Mouse (Mus musculus) hindbrain, embryonic 16.5 days (tissue): ENCODE measurements around the gene Arpc5. TPM values are rescaled to one million over a fixed set of nuclear protein-coding genes. Genes with fewer than 3 reads are reported as not detected.

Experiments
- ATAC-seq: fragments of 200-750 bp; cut with Nextera tagmentation; 2 replicates; pipeline ENCODE4 v1.8.0; 2017; ENCODE audit warnings: moderate TSS enrichment, moderate library complexity
- H3K27ac ChIP-seq: fragments of 300-500 bp; sonication (generic); 2 replicates; pipeline ENCODE4 v1.5.1; 2014; ENCODE audit warnings: low read depth, mild to moderate bottlenecking, control low read depth, low read length, moderate library complexity
- H3K27me3 ChIP-seq: fragments of 300-500 bp; sonication (generic); replicated peaks from 2 replicates; pipeline ENCODE4 v1.6.1; 2014; ENCODE audit warnings: low read length; ENCODE audit not compliant: control insufficient read depth, insufficient read depth
- H3K36me3 ChIP-seq: fragments of 300-500 bp; sonication (generic); 2 replicates; pipeline ENCODE4 v1.6.1; 2014; ENCODE audit warnings: mild to moderate bottlenecking, low read length, moderate library complexity, mixed read lengths; ENCODE audit not compliant: control insufficient read depth, insufficient read depth
- H3K4me1 ChIP-seq: fragments of 300-500 bp; sonication (generic); 2 replicates; pipeline ENCODE4 v1.6.1; 2014; ENCODE audit warnings: low read depth, low read length; ENCODE audit not compliant: control insufficient read depth, insufficient read depth
- H3K4me2 ChIP-seq: fragments of 300-500 bp; sonication (generic); 2 replicates; pipeline ENCODE4 v1.6.1; 2014; ENCODE audit warnings: mild to moderate bottlenecking, low read length, control low read depth, moderate library complexity
- H3K4me3 ChIP-seq: fragments of 300-500 bp; sonication (generic); 2 replicates; pipeline ENCODE4 v1.5.1; 2014; ENCODE audit warnings: mild to moderate bottlenecking, low read length, control low read depth, moderate library complexity
- H3K9ac ChIP-seq: fragments of 300-500 bp; sonication (generic); 2 replicates; pipeline ENCODE4 v1.6.1; 2014; ENCODE audit warnings: low read depth, mild to moderate bottlenecking, control low read depth, low read length, moderate library complexity
- H3K9me3 ChIP-seq: fragments of 300-500 bp; sonication (generic); 2 replicates; pipeline ENCODE4 v1.6.1; 2014; ENCODE audit warnings: mild to moderate bottlenecking, low read length, moderate library complexity; ENCODE audit not compliant: control insufficient read depth
- WGBS: fragments of 180-500 bp; shearing (Covaris S2); extraction: QIAGEN DNeasy Blood & Tissue Kit; methylation state at CpG from one replicate; pipeline ENCODE4 v1.1.7; 2014; 5-methylcytosine and 5-hydroxymethylcytosine counted together
- polyA plus RNA-seq: library from polyadenylated mRNA; unstranded; fragments of >200 nt; fragmentation: Nextera tagmentation; extraction: Ambion mirVana; gene quantifications from 2 replicates; pipeline ENCODE4 v1.2.1, GENCODE M21; 2015

The Arpc5 gene
- polyA plus RNA-seq, 1 experiment from 2014 or later: 300 TPM

DNA sequence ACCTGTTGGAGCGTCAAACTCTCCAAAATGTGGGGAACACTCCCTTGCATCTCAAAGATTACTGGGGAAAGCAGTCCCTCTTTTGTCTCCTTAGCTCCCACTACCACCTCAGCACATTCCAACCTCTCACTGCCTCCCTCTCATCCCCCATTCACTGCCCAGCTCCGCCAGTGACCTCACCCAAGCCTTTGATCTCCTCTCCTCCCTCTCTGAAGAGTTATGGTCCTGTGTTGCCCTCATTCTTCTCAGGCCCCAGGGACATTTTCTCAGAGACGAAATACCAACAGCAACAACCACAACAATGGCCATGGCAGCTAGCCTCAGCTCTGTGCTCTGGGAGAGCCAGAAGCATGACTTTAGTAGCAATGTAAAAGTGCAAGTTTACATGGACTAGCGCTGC is 24.9 kb downstream of the Arpc5 start:
- ATAC-seq: no peak

DNA sequence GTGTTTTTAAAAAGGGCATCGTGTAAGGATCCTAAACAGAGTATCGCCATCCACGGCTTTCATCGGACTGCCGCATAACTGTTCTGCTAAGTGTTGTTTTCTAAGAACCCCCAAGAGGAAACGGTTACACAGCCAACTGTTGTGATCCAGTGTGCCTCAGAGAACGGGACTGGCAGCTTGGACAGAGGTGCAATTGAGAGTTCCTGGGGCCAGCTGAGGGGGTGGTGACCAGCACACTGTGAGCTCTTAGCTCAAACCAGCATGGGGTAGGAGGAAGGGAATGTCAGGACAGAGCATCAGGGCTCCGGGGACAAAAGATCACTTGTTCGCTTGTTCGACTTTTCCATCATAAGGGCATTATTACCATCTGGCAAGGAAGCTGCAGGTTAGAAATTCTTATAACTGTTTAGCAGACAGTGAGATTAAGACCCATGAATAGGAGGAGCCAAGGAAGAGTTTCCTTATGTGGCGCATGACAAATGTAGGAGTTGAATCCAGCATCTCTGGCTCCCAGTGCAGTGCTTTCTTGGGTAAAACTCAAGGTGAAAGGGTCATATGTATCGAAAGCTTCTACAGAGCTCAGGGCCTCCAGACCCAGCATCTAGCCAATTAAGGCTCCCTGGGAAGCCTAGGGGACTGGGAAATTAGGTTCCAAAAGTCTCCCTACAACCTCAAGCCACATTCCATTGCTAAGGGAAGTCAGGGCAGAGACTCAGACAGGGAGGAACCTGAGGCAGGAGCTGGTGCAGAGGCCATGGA is 26.6 kb downstream of the Arpc5 start:
- H3K36me3 ChIP-seq: no peaks in the 10 kb centered on the region
- peaks cover 5% of the 10 kb centered on the region; the same call in 1 of the 2 replicates for H3K4me1 ChIP-seq
- H3K4me2 ChIP-seq: no peak overlapping the region
- H3K9me3 ChIP-seq: no peaks in the 10 kb centered on the region
- peak overlapping the region; percentile 42; the same call in 1 of the 2 replicates for H3K27ac ChIP-seq
- no peak overlapping the region for H3K9ac ChIP-seq
- H3K4me3 ChIP-seq: no peak overlapping the region
- peak; percentile 76 for ATAC-seq
- 14% methylated on average over 12 of the region's 12 CpGs for WGBS
- H3K27me3 ChIP-seq: no peaks in the 10 kb centered on the region

More for the DNA sequence above, 24.9 kb downstream of the Arpc5 start:
- no peak overlapping the region for H3K4me2 ChIP-seq
- no peak overlapping the region for H3K27ac ChIP-seq
- H3K27me3 ChIP-seq: no peaks in the 10 kb centered on the region
- no peak overlapping the region for H3K9ac ChIP-seq
- H3K4me3 ChIP-seq: no peak overlapping the region
- WGBS: 19% methylated on average over 4 of the region's 4 CpGs
- H3K4me1 ChIP-seq: peaks cover 5% of the 10 kb centered on the region; the same call in 1 of the 2 replicates
- H3K9me3 ChIP-seq: no peaks in the 10 kb centered on the region
- H3K36me3 ChIP-seq: no peaks in the 10 kb centered on the region

DNA sequence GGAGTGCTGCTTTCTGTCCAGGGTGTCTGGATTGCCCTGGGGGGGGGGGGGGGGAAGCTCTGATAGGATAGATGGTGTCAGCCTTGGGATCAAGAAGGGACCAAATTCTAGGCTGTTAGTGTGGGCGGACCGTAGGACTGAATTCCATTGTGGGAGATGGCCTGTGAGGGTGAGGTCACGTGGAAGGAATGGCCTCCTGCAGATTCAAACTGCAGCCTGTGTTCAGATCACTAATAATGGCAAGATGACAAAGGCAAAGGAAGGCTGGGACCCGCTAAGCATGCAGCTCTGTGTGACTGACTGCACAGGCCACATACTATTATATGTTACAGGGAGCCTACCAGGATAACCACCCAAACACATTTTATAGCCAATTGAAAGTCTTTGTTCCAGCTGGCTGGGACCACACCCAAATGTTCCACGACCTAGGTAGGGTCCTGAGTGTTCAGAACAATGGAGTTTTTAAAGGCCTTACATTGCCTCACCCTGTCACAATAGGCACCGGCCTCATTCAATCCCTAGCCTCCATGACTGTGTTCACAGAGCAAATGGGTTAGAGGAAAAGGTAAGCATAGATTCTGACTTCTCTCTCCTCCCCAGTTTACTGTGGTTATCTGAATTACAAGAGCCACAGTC is 27.3 kb downstream of the Arpc5 start:
- Histone ChIP-seq H3K27ac (peak overlapping the region; percentile 42; the same call in 1 of the 2 replicates), H3K9ac (no peak overlapping the region), H3K27me3 (no peaks in the 10 kb centered on the region), H3K9me3 (no peaks in the 10 kb centered on the region), H3K36me3 (no peaks in the 10 kb centered on the region), H3K4me3 (no peak overlapping the region), H3K4me2 (no peak overlapping the region), H3K4me1 (peaks cover 5% of the 10 kb centered on the region; the same call in 1 of the 2 replicates)
- WGBS: 20% methylated on average over 6 of the region's 6 CpGs
- no peak for ATAC-seq

DNA sequence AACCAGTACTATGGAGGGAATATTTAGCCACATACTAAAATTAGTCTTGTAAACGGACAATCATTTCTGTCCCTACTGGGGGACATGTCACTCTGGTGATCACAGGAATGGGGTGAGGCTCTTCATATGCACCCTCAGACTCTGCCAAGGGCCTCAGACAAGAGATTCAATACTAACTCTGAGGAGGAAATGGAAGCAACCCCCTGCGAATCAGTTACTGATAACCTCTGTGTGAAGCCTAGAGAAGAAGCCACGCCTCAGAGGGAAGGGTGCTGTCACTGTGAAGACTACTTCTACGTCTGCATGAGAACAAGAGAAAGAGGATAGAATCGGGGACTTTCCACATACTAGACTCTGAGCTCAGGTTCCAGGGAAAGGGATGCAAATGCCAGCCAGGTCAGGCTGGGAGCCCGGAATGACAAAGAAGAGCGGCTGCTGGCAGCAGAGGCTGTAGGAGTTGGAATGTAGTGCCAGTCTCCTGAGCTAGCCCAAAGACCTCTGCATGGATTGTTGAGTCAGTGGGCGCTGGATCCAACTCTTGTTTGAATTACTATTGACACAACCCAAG is 29.4 kb downstream of the Arpc5 start:
- ATAC-seq: no peak

DNA sequence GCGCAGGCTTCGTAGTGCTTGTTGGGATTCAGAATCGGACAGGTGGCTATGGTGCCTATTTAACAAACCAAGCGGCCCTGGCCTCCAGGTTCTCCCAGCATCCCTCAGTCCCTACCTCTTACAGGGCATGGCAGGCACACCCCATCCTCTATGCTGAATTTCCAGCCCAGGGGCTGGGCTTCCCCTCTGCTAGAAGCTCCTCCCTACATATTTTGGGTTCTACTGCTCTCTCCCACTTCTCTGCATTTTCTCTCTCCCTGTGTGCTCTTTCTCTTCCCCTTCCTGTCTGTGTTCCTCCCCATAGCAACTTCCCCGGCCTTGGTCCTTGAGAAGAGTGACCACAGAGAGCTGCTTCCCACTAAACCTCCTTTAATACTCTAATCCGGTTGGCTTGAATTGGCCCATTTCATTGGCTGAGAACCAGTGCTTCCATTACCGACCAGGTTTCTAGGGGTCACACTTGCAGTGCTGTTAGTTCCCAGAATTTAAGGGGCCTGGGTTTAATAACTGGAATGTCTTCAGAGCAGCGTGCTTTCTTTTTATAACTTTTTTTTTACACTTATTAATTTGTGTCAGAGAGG is 30.4 kb downstream of the Arpc5 start:
- H3K27ac ChIP-seq: no peak overlapping the region
- no peak overlapping the region for H3K9ac ChIP-seq
- 86% methylated on average over 8 of the region's 8 CpGs for WGBS
- ATAC-seq: no peak
- peaks cover 8% of the 10 kb centered on the region for H3K4me1 ChIP-seq
- no peaks in the 10 kb centered on the region for H3K9me3 ChIP-seq
- no peak overlapping the region for H3K4me2 ChIP-seq
- H3K4me3 ChIP-seq: no peak overlapping the region
- no peaks in the 10 kb centered on the region for H3K27me3 ChIP-seq
- H3K36me3 ChIP-seq: no peaks in the 10 kb centered on the region

More for the DNA sequence above, 29.4 kb downstream of the Arpc5 start:
- H3K4me1 ChIP-seq: peaks cover 8% of the 10 kb centered on the region
- H3K36me3 ChIP-seq: no peaks in the 10 kb centered on the region
- no peaks in the 10 kb centered on the region for H3K9me3 ChIP-seq
- H3K9ac ChIP-seq: no peak overlapping the region
- H3K27me3 ChIP-seq: no peaks in the 10 kb centered on the region
- no peak overlapping the region for H3K4me2 ChIP-seq
- H3K4me3 ChIP-seq: no peak overlapping the region
- H3K27ac ChIP-seq: no peak overlapping the region
- 74% methylated on average over 8 of the region's 8 CpGs for WGBS

DNA sequence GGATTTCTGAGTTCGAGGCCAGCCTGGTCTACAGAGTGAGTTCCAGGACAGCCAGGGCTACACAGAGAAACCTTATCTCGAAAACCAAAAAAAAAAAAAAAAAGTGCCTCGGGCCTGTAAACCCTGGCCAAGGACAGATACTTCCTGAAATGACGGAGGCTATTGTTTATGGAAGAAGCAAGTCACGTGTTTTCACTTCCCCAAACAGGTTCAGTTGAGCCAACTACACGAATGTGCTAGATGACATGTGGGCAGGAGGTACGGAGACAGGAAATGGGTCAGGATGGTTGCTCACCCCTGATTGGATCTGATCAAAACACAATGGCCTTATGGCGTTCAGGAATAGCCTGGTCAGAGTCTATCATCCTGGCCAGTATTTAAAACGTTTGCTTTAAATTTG is 31.8 kb downstream of the Arpc5 start:
- Histone ChIP-seq H3K4me1 (peaks cover 3% of the 10 kb centered on the region; the same call in 1 of the 2 replicates), H3K4me3 (no peak overlapping the region), H3K27ac (no peak overlapping the region), H3K9me3 (no peaks in the 10 kb centered on the region), H3K36me3 (no peaks in the 10 kb centered on the region), H3K4me2 (no peak overlapping the region), H3K9ac (no peak overlapping the region), H3K27me3 (no peaks in the 10 kb centered on the region)
- 85% methylated on average over 9 of the region's 9 CpGs for WGBS
- ATAC-seq: no peak

DNA sequence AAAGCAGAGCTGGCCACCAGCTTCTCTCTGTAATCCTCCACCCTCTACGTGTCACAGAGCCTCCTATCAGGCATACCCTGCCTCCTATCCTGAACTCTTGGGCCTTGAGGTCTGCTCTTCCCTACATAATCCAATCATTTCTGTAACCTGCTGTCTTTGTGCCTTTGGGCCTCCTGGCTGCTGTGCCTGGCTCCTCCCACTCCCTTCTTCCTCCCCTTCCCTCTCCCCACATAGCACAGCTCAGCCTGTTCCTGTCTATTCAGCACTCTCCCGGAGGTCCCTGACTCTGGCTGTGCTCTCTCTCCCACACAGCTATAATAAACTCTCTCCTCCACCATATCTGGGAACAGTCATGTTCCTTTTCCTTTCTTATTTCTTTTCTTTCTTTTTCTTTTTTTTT is 33.6 kb downstream of the Arpc5 start, which contains the start of gene Ncf2:
Gene Ncf2 (plus strand): TSS at position 298 of the 400 bp plus-strand sequence.
- Histone ChIP-seq H3K36me3 (no peaks in the 10 kb centered on the region), H3K4me1 (peaks cover 3% of the 10 kb centered on the region; the same call in 1 of the 2 replicates), H3K4me3 (no peak within 1 kb of the TSS), H3K4me2 (no peak within 1 kb of the TSS), H3K27me3 (no peaks in the 10 kb centered on the region), H3K9ac (no peak within 1 kb of the TSS; the same call in 1 of the 2 replicates), H3K27ac (0 out of 2 replicates have a peak within 1 kb of the TSS, but pooled peaks have one; percentile 23), H3K9me3 (no peaks in the 10 kb centered on the region)
- WGBS: 18% methylated on average over 2 of the region's 2 CpGs
- ATAC-seq: peak; percentile 80

DNA sequence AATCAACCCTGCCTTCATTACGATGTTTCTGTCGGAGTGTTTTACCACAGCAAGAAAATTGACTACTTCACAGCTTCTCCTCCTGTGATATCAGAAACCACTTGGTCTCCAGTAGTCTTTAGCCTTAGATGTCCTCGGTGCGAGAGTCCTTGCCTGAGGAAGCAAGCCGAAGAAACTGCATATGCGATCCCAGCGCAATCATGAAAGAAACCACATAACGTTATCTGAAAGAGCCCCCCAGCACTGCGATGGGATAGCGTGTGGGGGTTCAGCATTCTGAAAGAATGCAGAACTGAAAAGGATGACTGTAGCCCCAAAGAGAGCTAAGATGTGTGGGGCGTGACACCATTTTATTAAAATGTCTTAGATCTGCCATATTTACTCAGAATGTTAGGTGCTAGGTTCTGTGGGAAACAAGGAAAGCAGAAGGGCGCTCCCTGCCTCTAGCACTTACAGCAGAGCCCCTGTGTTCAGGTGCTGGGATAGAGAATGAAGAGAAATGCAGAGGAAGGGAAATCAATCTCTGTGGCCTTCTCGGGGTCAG is 34.4 kb downstream of the Arpc5 start:
- Histone ChIP-seq H3K9me3 (no peaks in the 10 kb centered on the region), H3K27me3 (no peaks in the 10 kb centered on the region), H3K27ac (no peak overlapping the region), H3K4me1 (peaks cover 3% of the 10 kb centered on the region; the same call in 1 of the 2 replicates), H3K9ac (no peak overlapping the region), H3K36me3 (no peaks in the 10 kb centered on the region), H3K4me3 (no peak overlapping the region), H3K4me2 (no peak overlapping the region)
- WGBS: 84% methylated on average over 13 of the region's 13 CpGs
- no peak for ATAC-seq
